Mouse (Mus musculus): Measurements from ENCODE around the gene Sun1. TPM values are rescaled to one million over a fixed set of nuclear protein-coding genes. Genes with fewer than 3 reads are reported as not detected.

The Sun1 gene
- polyA plus RNA-seq, 1 experiment from 2014 or later: 56.2 TPM

GRCm38 (mm10) chr5:139251736-139252080 lies 51.3 kb downstream of the Sun1 start:
- H3K27ac ChIP-seq (ENCODE audit: low read length): peak overlapping the region; percentile 78
- H3K36me3 ChIP-seq (ENCODE audit: control insufficient read depth, insufficient read depth, low read length): 0 out of 2 replicates have a peak, but pooled peaks cover 10% of the 10 kb centered on the region
- under 1% methylated on average over 8 of the region's 8 CpGs for WGBS
- H3K9ac ChIP-seq (ENCODE audit: low read length): peak overlapping the region; percentile 77
- no peaks in the 10 kb centered on the region for H3K27me3 ChIP-seq (ENCODE audit: control insufficient read depth, insufficient read depth, low read length)
- peaks cover 29% of the 10 kb centered on the region for H3K4me1 ChIP-seq (ENCODE audit: control insufficient read depth, insufficient read depth, low read length)
- H3K4me3 ChIP-seq (replicated peaks; ENCODE audit: low read length): peak overlapping the region; percentile 86
- peak; percentile 26 for ATAC-seq (ENCODE audit: insufficient read depth, low FRiP score)
- H3K9me3 ChIP-seq (replicated peaks; ENCODE audit: control insufficient read depth, low read length): no peaks in the 10 kb centered on the region
- peak overlapping the region; percentile 67 for H3K4me2 ChIP-seq (ENCODE audit: low read depth, low read length)

- under 1% methylated on average over 90 of the region's 90 CpGs for WGBS
- Histone ChIP-seq H3K9me3 (replicated peaks; ENCODE audit: control insufficient read depth, low read length) (no peaks in the 10 kb centered on the region), H3K27me3 (ENCODE audit: control insufficient read depth, insufficient read depth, low read length) (no peaks in the 10 kb centered on the region), H3K27ac (ENCODE audit: low read length) (peak within 1 kb of the TSS; percentile 95), H3K4me2 (ENCODE audit: low read depth, low read length) (peak within 1 kb of the TSS; percentile 93), H3K4me1 (ENCODE audit: control insufficient read depth, insufficient read depth, low read length) (peaks cover 31% of the 10 kb centered on the region), H3K36me3 (ENCODE audit: control insufficient read depth, insufficient read depth, low read length) (0 out of 2 replicates have a peak, but pooled peaks cover 7% of the 10 kb centered on the region), H3K9ac (ENCODE audit: low read length) (peak within 1 kb of the TSS; percentile 93), H3K4me3 (replicated peaks; ENCODE audit: low read length) (peak within 1 kb of the TSS; percentile 86)
- peak; percentile 94 for ATAC-seq (ENCODE audit: insufficient read depth, low FRiP score)
These were observed 51.9 kb downstream of the Sun1 start, which contains the start of gene Get4 for GRCm38 (mm10) chr5:139252081-139252909. Gene Get4 (plus strand): TSS chr5:139252324.

DNA sequence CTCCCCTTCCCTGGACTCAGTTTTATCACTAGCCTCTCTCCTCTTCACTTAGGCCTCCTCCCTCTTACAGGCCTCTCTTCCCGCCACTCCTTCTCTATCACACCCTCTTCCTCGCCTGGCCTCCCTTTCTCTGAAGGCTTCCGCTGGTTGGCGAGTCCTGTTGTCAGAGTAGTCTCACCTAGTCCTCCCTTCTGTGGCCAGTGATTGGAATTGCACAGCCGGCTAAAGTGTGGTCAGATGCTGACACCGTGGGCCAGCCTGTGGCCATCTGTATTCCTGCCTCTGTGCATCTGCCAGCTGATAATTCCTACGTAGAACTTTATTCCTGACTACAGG lies 52.4 kb downstream of the Sun1 start:
- no peaks in the 10 kb centered on the region for H3K27me3 ChIP-seq (ENCODE audit: control insufficient read depth, insufficient read depth, low read length)
- under 1% methylated on average over 7 of the region's 7 CpGs for WGBS
- 0 out of 2 replicates have a peak, but pooled peaks cover 7% of the 10 kb centered on the region for H3K36me3 ChIP-seq (ENCODE audit: control insufficient read depth, insufficient read depth, low read length)
- H3K4me1 ChIP-seq (ENCODE audit: control insufficient read depth, insufficient read depth, low read length): peaks cover 31% of the 10 kb centered on the region
- no peaks in the 10 kb centered on the region for H3K9me3 ChIP-seq (replicated peaks; ENCODE audit: control insufficient read depth, low read length)
- peak; percentile 20 for ATAC-seq (ENCODE audit: insufficient read depth, low FRiP score)
- H3K9ac ChIP-seq (ENCODE audit: low read length): peak overlapping the region; percentile 93
- peak overlapping the region; percentile 93 for H3K4me2 ChIP-seq (ENCODE audit: low read depth, low read length)
- H3K27ac ChIP-seq (ENCODE audit: low read length): peak overlapping the region; percentile 95
- peak overlapping the region; percentile 86 for H3K4me3 ChIP-seq (replicated peaks; ENCODE audit: low read length)

DNA sequence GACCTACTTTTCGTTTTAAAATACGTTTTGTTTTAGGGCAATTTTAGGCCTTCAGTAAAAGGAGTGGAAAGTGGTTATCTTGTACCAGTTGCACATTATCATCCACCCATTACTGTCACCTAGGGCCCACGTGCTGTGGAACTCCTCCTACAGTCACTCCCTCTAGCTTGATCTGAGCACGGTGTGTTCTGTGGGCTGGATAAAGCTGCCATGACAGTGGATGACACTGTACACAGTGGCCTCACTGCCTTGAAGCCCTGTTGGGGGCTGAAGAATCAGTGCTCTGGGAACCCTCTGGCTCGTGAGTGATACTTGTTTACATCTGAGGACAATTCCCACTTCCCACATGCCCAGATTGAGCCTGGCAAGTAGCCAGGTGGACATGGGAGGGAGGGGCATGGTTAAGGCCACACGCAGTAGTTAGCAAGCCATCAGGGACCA lies 52.9 kb downstream of the Sun1 start:
- H3K27ac ChIP-seq (ENCODE audit: low read length): peak overlapping the region; percentile 95
- no peaks in the 10 kb centered on the region for H3K27me3 ChIP-seq (ENCODE audit: control insufficient read depth, insufficient read depth, low read length)
- WGBS: under 1% methylated on average over 6 of the region's 6 CpGs
- H3K9ac ChIP-seq (ENCODE audit: low read length): peak overlapping the region; percentile 93
- H3K9me3 ChIP-seq (replicated peaks; ENCODE audit: control insufficient read depth, low read length): no peaks in the 10 kb centered on the region
- peaks cover 31% of the 10 kb centered on the region for H3K4me1 ChIP-seq (ENCODE audit: control insufficient read depth, insufficient read depth, low read length)
- ATAC-seq (ENCODE audit: insufficient read depth, low FRiP score): no peak
- peak overlapping the region; percentile 86 for H3K4me3 ChIP-seq (replicated peaks; ENCODE audit: low read length)
- H3K4me2 ChIP-seq (ENCODE audit: low read depth, low read length): peak overlapping the region; percentile 93
- H3K36me3 ChIP-seq (ENCODE audit: control insufficient read depth, insufficient read depth, low read length): 0 out of 2 replicates have a peak, but pooled peaks cover 7% of the 10 kb centered on the region

- 84% methylated on average over 6 of the region's 6 CpGs for WGBS
- H3K4me1 ChIP-seq (ENCODE audit: control insufficient read depth, insufficient read depth, low read length): peaks cover 41% of the 10 kb centered on the region
- no peak for ATAC-seq (ENCODE audit: insufficient read depth, low FRiP score)
- H3K4me3 ChIP-seq (replicated peaks; ENCODE audit: low read length): no peak overlapping the region
- H3K4me2 ChIP-seq (ENCODE audit: low read depth, low read length): no peak overlapping the region
- H3K9ac ChIP-seq (ENCODE audit: low read length): no peak overlapping the region
- 0 out of 2 replicates have a peak, but pooled peaks cover 3% of the 10 kb centered on the region for H3K36me3 ChIP-seq (ENCODE audit: control insufficient read depth, insufficient read depth, low read length)
- no peaks in the 10 kb centered on the region for H3K27me3 ChIP-seq (ENCODE audit: control insufficient read depth, insufficient read depth, low read length)
- H3K27ac ChIP-seq (ENCODE audit: low read length): no peak overlapping the region
- H3K9me3 ChIP-seq (replicated peaks; ENCODE audit: control insufficient read depth, low read length): no peaks in the 10 kb centered on the region
These were observed 54.5 kb downstream of the Sun1 start for GRCm38 (mm10) chr5:139254938-139255337.

GRCm38 (mm10) chr5:139255777-139256176 lies 55.3 kb downstream of the Sun1 start:
- H3K36me3 ChIP-seq (ENCODE audit: control insufficient read depth, insufficient read depth, low read length): 0 out of 2 replicates have a peak, but pooled peaks cover 2% of the 10 kb centered on the region
- H3K4me2 ChIP-seq (ENCODE audit: low read depth, low read length): no peak overlapping the region
- H3K9me3 ChIP-seq (replicated peaks; ENCODE audit: control insufficient read depth, low read length): no peaks in the 10 kb centered on the region
- H3K9ac ChIP-seq (ENCODE audit: low read length): 0 out of 2 replicates have a peak overlapping the region, but pooled peaks have one; percentile 44
- ATAC-seq (ENCODE audit: insufficient read depth, low FRiP score): no peak
- H3K27me3 ChIP-seq (ENCODE audit: control insufficient read depth, insufficient read depth, low read length): no peaks in the 10 kb centered on the region
- no peak overlapping the region for H3K4me3 ChIP-seq (replicated peaks; ENCODE audit: low read length)
- peaks cover 46% of the 10 kb centered on the region for H3K4me1 ChIP-seq (ENCODE audit: control insufficient read depth, insufficient read depth, low read length)
- WGBS: 81% methylated on average over 6 of the region's 6 CpGs
- H3K27ac ChIP-seq (ENCODE audit: low read length): no peak overlapping the region; the same call in 1 of the 2 replicates

DNA sequence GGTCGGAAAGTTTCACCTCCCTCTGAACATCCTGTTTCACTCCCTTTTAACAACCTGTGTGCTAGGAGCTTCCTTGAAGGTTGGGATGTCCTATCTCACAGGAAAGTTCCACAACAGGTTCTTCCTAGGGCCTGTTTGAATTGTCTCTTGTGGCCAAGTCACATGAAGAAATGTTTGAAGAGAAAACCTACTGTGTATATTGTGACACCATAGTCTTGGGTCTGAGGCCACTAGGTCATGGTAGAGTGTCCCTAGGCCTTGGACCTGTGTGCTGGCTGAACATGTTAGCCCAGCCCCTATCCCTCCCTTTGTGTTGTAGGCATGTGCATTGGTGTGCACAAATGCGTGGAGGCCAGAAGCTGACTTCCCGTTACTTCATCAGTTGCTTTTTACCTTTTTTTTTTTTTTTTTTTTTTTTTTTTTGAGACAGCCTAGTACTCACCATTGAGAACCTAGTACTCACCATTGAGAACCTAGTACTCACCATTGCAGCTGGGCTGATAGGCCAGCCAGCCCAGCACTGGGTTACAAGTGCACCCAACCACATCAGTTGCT lies 55.9 kb downstream of the Sun1 start:
- Histone ChIP-seq H3K9me3 (replicated peaks; ENCODE audit: control insufficient read depth, low read length) (no peaks in the 10 kb centered on the region), H3K36me3 (ENCODE audit: control insufficient read depth, insufficient read depth, low read length) (no peaks in the 10 kb centered on the region), H3K4me2 (ENCODE audit: low read depth, low read length) (no peak overlapping the region), H3K9ac (ENCODE audit: low read length) (0 out of 2 replicates have a peak overlapping the region, but pooled peaks have one; percentile 44), H3K27me3 (ENCODE audit: control insufficient read depth, insufficient read depth, low read length) (no peaks in the 10 kb centered on the region), H3K4me3 (replicated peaks; ENCODE audit: low read length) (no peak overlapping the region), H3K27ac (ENCODE audit: low read length) (no peak overlapping the region; the same call in 1 of the 2 replicates), H3K4me1 (ENCODE audit: control insufficient read depth, insufficient read depth, low read length) (peaks cover 43% of the 10 kb centered on the region)
- whole genome bisulfite sequencing: 81% methylated on average over 3 of the region's 3 CpGs
- no peak for ATAC-seq (ENCODE audit: insufficient read depth, low FRiP score)

- Histone ChIP-seq H3K4me2 (ENCODE audit: low read depth, low read length) (no peak overlapping the region), H3K4me3 (replicated peaks; ENCODE audit: low read length) (no peak overlapping the region), H3K27ac (ENCODE audit: low read length) (no peak overlapping the region), H3K36me3 (ENCODE audit: control insufficient read depth, insufficient read depth, low read length) (no peaks in the 10 kb centered on the region), H3K27me3 (ENCODE audit: control insufficient read depth, insufficient read depth, low read length) (no peaks in the 10 kb centered on the region), H3K9ac (ENCODE audit: low read length) (no peak overlapping the region), H3K4me1 (ENCODE audit: control insufficient read depth, insufficient read depth, low read length) (peaks cover 38% of the 10 kb centered on the region), H3K9me3 (replicated peaks; ENCODE audit: control insufficient read depth, low read length) (no peaks in the 10 kb centered on the region)
- ATAC-seq (ENCODE audit: insufficient read depth, low FRiP score): no peak
- WGBS: 91% methylated on average over 1 of the region's 1 CpGs
These were observed 56.8 kb downstream of the Sun1 start for GRCm38 (mm10) chr5:139257265-139257664.

GRCm38 (mm10) chr5:139257818-139258217 lies 57.4 kb downstream of the Sun1 start:
- H3K9ac ChIP-seq (ENCODE audit: low read length): no peak overlapping the region; the same call in 1 of the 2 replicates
- 79% methylated on average over 4 of the region's 4 CpGs for WGBS
- no peak overlapping the region for H3K27ac ChIP-seq (ENCODE audit: low read length)
- no peaks in the 10 kb centered on the region for H3K9me3 ChIP-seq (replicated peaks; ENCODE audit: control insufficient read depth, low read length)
- H3K4me3 ChIP-seq (replicated peaks; ENCODE audit: low read length): no peak overlapping the region
- ATAC-seq (ENCODE audit: insufficient read depth, low FRiP score): no peak
- no peaks in the 10 kb centered on the region for H3K27me3 ChIP-seq (ENCODE audit: control insufficient read depth, insufficient read depth, low read length)
- no peaks in the 10 kb centered on the region for H3K36me3 ChIP-seq (ENCODE audit: control insufficient read depth, insufficient read depth, low read length)
- no peak overlapping the region for H3K4me2 ChIP-seq (ENCODE audit: low read depth, low read length)
- H3K4me1 ChIP-seq (ENCODE audit: control insufficient read depth, insufficient read depth, low read length): peaks cover 38% of the 10 kb centered on the region

Data from stomach, embryonic 16.5 days (tissue).